Mouse (Mus musculus) urinary bladder, postnatal 36 days (tissue): ENCODE measurements around the gene Pkp3.
A peak's percentile ranks its signal among the peaks of the same experiment; 100 is the strongest.

ENCODE experiments used
- DNase-seq, 2 experiments: peaks; one replicate each; pipeline ENCODE4 v3.0.0; 2022; ENCODE audit warnings: low spot score in 2 of 2, mixed read lengths in 1 of 2

The Pkp3 gene

GRCm38 (mm10) chr7:141093950-141094349 lies 15.9 kb downstream of the Pkp3 start:
- no peak for DNase-seq

GRCm38 (mm10) chr7:141094487-141095205 lies 16.6 kb downstream of the Pkp3 start:
- DNase-seq, result no peak

- no peak for DNase-seq
These were observed 18.0 kb downstream of the Pkp3 start for GRCm38 (mm10) chr7:141096021-141096420.

- DNase-seq, result peak in 1 of 2 experiments; percentile 42
These were observed 18.6 kb downstream of the Pkp3 start for GRCm38 (mm10) chr7:141096649-141097056.

- no peak for DNase-seq
These were observed 19.2 kb downstream of the Pkp3 start for GRCm38 (mm10) chr7:141097177-141097576.

- peak; percentile 57 to 63 for DNase-seq
These were observed 22.1 kb downstream of the Pkp3 start, which contains the start of gene Sigirr for GRCm38 (mm10) chr7:141099911-141100691. Gene Sigirr, minus strand, starts transcription at chr7:141100572.

- no peak for DNase-seq
These were observed 25.1 kb downstream of the Pkp3 start for GRCm38 (mm10) chr7:141103161-141103560.

GRCm38 (mm10) chr7:141115874-141116273 lies 37.9 kb downstream of the Pkp3 start:
- DNase-seq, result no peak

GRCm38 (mm10) chr7:141117636-141118035 lies 39.6 kb downstream of the Pkp3 start, which contains the start of gene Ano9:
Gene Ano9, minus strand, starts transcription at chr7:141117806.
- DNase-seq, result no peak

- DNase-seq, result no peak
These were observed 41.5 kb downstream of the Pkp3 start for GRCm38 (mm10) chr7:141119487-141119886.

- no peak for DNase-seq
These were observed 42.6 kb downstream of the Pkp3 start for GRCm38 (mm10) chr7:141120605-141121004.

- peak in 1 of 2 experiments; percentile 27 for DNase-seq
These were observed 43.1 kb downstream of the Pkp3 start for GRCm38 (mm10) chr7:141121051-141121531.

GRCm38 (mm10) chr7:141122245-141122644 lies 44.2 kb downstream of the Pkp3 start, which contains the start of gene Ptdss2:
Gene Ptdss2, plus strand, starts transcription at chr7:141122382.
- DNase-seq, result no peak

- peak; percentile 91 to 96 for DNase-seq
These were observed 44.9 kb downstream of the Pkp3 start for GRCm38 (mm10) chr7:141122689-141123516.

GRCm38 (mm10) chr7:141123517-141123856 lies 45.5 kb downstream of the Pkp3 start:
- no peak for DNase-seq

- DNase-seq, result peak; percentile 79 to 87
These were observed 53.2 kb downstream of the Pkp3 start for GRCm38 (mm10) chr7:141131024-141131820.

GRCm38 (mm10) chr7:141131904-141132755 lies 54.1 kb downstream of the Pkp3 start:
- DNase-seq, result no peak
